Comparison of ENCODE assay signal across 8 mouse cellular contexts in genomic region chr1:63274046-63274730, GRCm38 (mm10). TPM values are rescaled to one million over a fixed set of nuclear protein-coding genes. Genes with fewer than 3 reads are reported as not detected.
A peak's percentile ranks its signal among the peaks of the same experiment; 100 is the strongest.
DNase-seq lines count a peak whose midpoint lies in the region; ATAC-seq and TF ChIP-seq lines count a peak whose summit lies in the region.

No protein-coding gene starts in this region.

- peaks cover 41% of the 10 kb centered on the region for H3K27me3 ChIP-seq in heart, embryonic 12.5 days (replicated peaks)
- peaks cover 20% of the 10 kb centered on the region for H3K27me3 ChIP-seq in heart, adult 2 months (ENCODE audit: control insufficient read depth, insufficient read depth, low read length)
- H3K27me3 ChIP-seq in forebrain, postnatal 0 days (ENCODE audit: insufficient read depth, low read length), result peaks cover 45% of the 10 kb centered on the region
- H3K27me3 ChIP-seq in liver, embryonic 16.5 days (ENCODE audit: control insufficient read depth, insufficient read depth, low read depth, low read length), result peaks cover 57% of the 10 kb centered on the region

- peak overlapping the region; percentile 83 for H3K9ac ChIP-seq in heart, embryonic 12.5 days
- no peak overlapping the region for H3K9ac ChIP-seq in heart, adult 2 months (ENCODE audit: low read depth, low read length)
- H3K9ac ChIP-seq in forebrain, postnatal 0 days, result peak overlapping the region; percentile 63; the same call in 1 of the 2 replicates
- H3K9ac ChIP-seq in liver, embryonic 16.5 days (ENCODE audit: low read depth, low read length), result no peak overlapping the region

- intact Hi-C loops in heart, adult 2 months (cut with DNase I), result loop anchor here (10.0 kb wide), 1 partner anchor 211 kb away; no protein-coding TSS in a partner anchor

- peak overlapping the region; percentile 78 for H3K4me3 ChIP-seq in heart, embryonic 12.5 days
- no peak overlapping the region for H3K4me3 ChIP-seq in heart, adult 2 months
- peak overlapping the region; percentile 52 for H3K4me3 ChIP-seq in forebrain, postnatal 0 days (ENCODE audit: low read depth, low read length)
- H3K4me3 ChIP-seq in liver, embryonic 16.5 days (ENCODE audit: low read depth, low read length), result no peak overlapping the region; the same call in 1 of the 2 replicates

- no peak for TF ChIP-seq CTCF in heart, adult 2 months (IDR thresholded peaks at IDR 0.05)
- no peak for TF ChIP-seq CTCF in forebrain, postnatal 0 days (IDR thresholded peaks at IDR 0.05; ENCODE audit: low read depth)

- no peaks in the 10 kb centered on the region for H3K36me3 ChIP-seq in heart, embryonic 12.5 days
- H3K36me3 ChIP-seq in heart, adult 2 months (ENCODE audit: control insufficient read depth, insufficient read depth, low read length), result no peaks in the 10 kb centered on the region
- H3K36me3 ChIP-seq in forebrain, postnatal 0 days (ENCODE audit: insufficient read depth), result no peaks in the 10 kb centered on the region
- H3K36me3 ChIP-seq in liver, embryonic 16.5 days (ENCODE audit: control insufficient read depth, insufficient read depth), result no peaks in the 10 kb centered on the region

- no peak for TF ChIP-seq EP300 in heart, adult 2 months (IDR thresholded peaks at IDR 0.05; ENCODE audit: insufficient read depth, low read depth, low read length)

- H3K9me3 ChIP-seq in heart, embryonic 12.5 days (replicated peaks), result no peaks in the 10 kb centered on the region
- no peaks in the 10 kb centered on the region for H3K9me3 ChIP-seq in forebrain, postnatal 0 days (ENCODE audit: low read length)
- H3K9me3 ChIP-seq in liver, embryonic 16.5 days (replicated peaks; ENCODE audit: control insufficient read depth, low read length), result no peaks in the 10 kb centered on the region

- no peak for ATAC-seq in heart, embryonic 12.5 days (ENCODE audit: insufficient number of reproducible peaks, low FRiP score)
- ATAC-seq in forebrain, postnatal 0 days, result no peak
- ATAC-seq in liver, embryonic 16.5 days (ENCODE audit: low read depth), result no peak
- no peak for ATAC-seq in erythroblast, adult 5-6 weeks (replicated peaks; ENCODE audit: low FRiP score, poor library complexity, severe bottlenecking)

- peak overlapping the region; percentile 77 for H3K4me2 ChIP-seq in heart, embryonic 12.5 days
- H3K4me2 ChIP-seq in forebrain, postnatal 0 days (ENCODE audit: low read depth), result peak overlapping the region; percentile 53
- peak overlapping the region; percentile 49; the same call in 1 of the 2 replicates for H3K4me2 ChIP-seq in liver, embryonic 16.5 days (ENCODE audit: low read depth, low read length)

- no peak overlapping the region for H3K27ac ChIP-seq in heart, embryonic 12.5 days (ENCODE audit: poor library complexity, severe bottlenecking)
- no peak overlapping the region for H3K27ac ChIP-seq in heart, adult 2 months
- H3K27ac ChIP-seq in forebrain, postnatal 0 days (ENCODE audit: low read depth, low read length), result peak overlapping the region; percentile 80; the same call in 1 of the 2 replicates
- no peak overlapping the region for H3K27ac ChIP-seq in liver, embryonic 16.5 days (ENCODE audit: low read length)

- no peaks in the 10 kb centered on the region for H3K79me2 ChIP-seq in heart, adult 2 months (replicated peaks; ENCODE audit: control insufficient read depth, insufficient read depth, low read length)

- TF ChIP-seq POLR2A in heart, adult 2 months (IDR thresholded peaks at IDR 0.05; ENCODE audit: insufficient read depth, low read depth, low read length), result no peak

- peaks cover 10% of the 10 kb centered on the region; the same call in 1 of the 2 replicates for H3K4me1 ChIP-seq in heart, embryonic 12.5 days (replicated peaks)
- H3K4me1 ChIP-seq in heart, adult 2 months (ENCODE audit: control insufficient read depth, insufficient read depth, low read length), result no peaks in the 10 kb centered on the region
- H3K4me1 ChIP-seq in forebrain, postnatal 0 days (ENCODE audit: insufficient read depth), result no peaks in the 10 kb centered on the region
- H3K4me1 ChIP-seq in liver, embryonic 16.5 days (ENCODE audit: control insufficient read depth, low read depth, low read length), result no peaks in the 10 kb centered on the region; the same call in 1 of the 2 replicates

- 17% methylated on average over 19 of the region's 19 CpGs for WGBS in heart, embryonic 12.5 days
- 19% methylated on average over 19 of the region's 19 CpGs for WGBS in heart, adult 2 months
- 6% methylated on average over 19 of the region's 19 CpGs for WGBS in forebrain, postnatal 0 days
- WGBS in liver, embryonic 16.5 days (ENCODE audit: insufficient replicate concordance), result 17% methylated on average over 19 of the region's 19 CpGs

- no peak for DNase-seq in heart, adult 2 months
- peak; percentile 43 for DNase-seq in brain, adult 2 months (ENCODE audit: low read depth, low spot score)
- peak; percentile 79 for DNase-seq in forebrain, postnatal 0 days
- DNase-seq in frontal cortex, postnatal 10 days (ENCODE audit: low spot score in 2 of 2), result no peak
- no peak for DNase-seq in layer of hippocampus, adult 9-10 months (ENCODE audit: low spot score)

RNA-seq across cellular contexts. Expression of gene Zdbf2, which starts 1.1 kb away (rescaled TPM):
- polyA plus RNA-seq in heart, embryonic 12.5 days (2016; fragmentation: Nextera tagmentation; extraction: Ambion mirVana), result 9.2 and 10.7 TPM in 2 replicates
- total RNA-seq in heart, adult 2 months (2021), result under 1 TPM; 0.29 to 0.41 TPM
- 0.04 and 0.23 TPM in 2 replicates for polyA plus RNA-seq in heart, adult 2 months (2012; rRNA removed)
- 18.4 and 30.3 TPM in 2 replicates for total RNA-seq in forebrain, postnatal 0 days (2014; rRNA removed)
- 7.4 and 23.9 TPM in 2 replicates for polyA plus RNA-seq in forebrain, postnatal 0 days (2015; fragmentation: Nextera tagmentation; extraction: Ambion mirVana)
- 0.44 and 0.77 TPM in 2 replicates for polyA plus RNA-seq in liver, embryonic 16.5 days (2015; fragmentation: Nextera tagmentation; extraction: Ambion mirVana)
- total RNA-seq in erythroblast, adult 5-6 weeks (2015; ENCODE audit: low replicate concordance), result not detected in 2 replicates
- not detected in 2 replicates for total RNA-seq in erythroblast, adult 5-6 weeks (2017; ENCODE audit: low replicate concordance)

RNA-seq across cellular contexts. Expression of gene Gpr1, which starts 59.8 kb away (rescaled TPM):
- 0.11 TPM in 1 of 2 replicates, not detected in the other for polyA plus RNA-seq in heart, embryonic 12.5 days (2016; fragmentation: Nextera tagmentation; extraction: Ambion mirVana)
- total RNA-seq in heart, adult 2 months (2021), result under 1 TPM; 0.16 to 0.50 TPM
- 0.31 and 0.88 TPM in 2 replicates for polyA plus RNA-seq in heart, adult 2 months (2012; rRNA removed)
- 0.62 and 0.95 TPM in 2 replicates for total RNA-seq in forebrain, postnatal 0 days (2014; rRNA removed)
- polyA plus RNA-seq in forebrain, postnatal 0 days (2015; fragmentation: Nextera tagmentation; extraction: Ambion mirVana), result 0.45 and 0.47 TPM in 2 replicates
- 0.04 TPM in 1 of 2 replicates, not detected in the other for polyA plus RNA-seq in liver, embryonic 16.5 days (2015; fragmentation: Nextera tagmentation; extraction: Ambion mirVana)
- not detected in 2 replicates for total RNA-seq in erythroblast, adult 5-6 weeks (2015; ENCODE audit: low replicate concordance)
- not detected in 2 replicates for total RNA-seq in erythroblast, adult 5-6 weeks (2017; ENCODE audit: low replicate concordance)

Comparison
In these comparisons a context has a peak if more than half of its experiments do, and no peak if none do; other contexts are left out.
1. H3K4me3 ChIP-seq: peak in heart, embryonic 12.5 days (single experiment) and forebrain, postnatal 0 days (single experiment); none in heart, adult 2 months (single experiment) and liver, embryonic 16.5 days (single experiment).
2. H3K9ac ChIP-seq: peak in heart, embryonic 12.5 days (single experiment) and forebrain, postnatal 0 days (single experiment); none in heart, adult 2 months (single experiment) and liver, embryonic 16.5 days (single experiment).
3. DNase-seq: peak in brain, adult 2 months (single experiment) and forebrain, postnatal 0 days (single experiment); none in heart, adult 2 months (0 of 2), frontal cortex, postnatal 10 days (0 of 2) and layer of hippocampus, adult 9-10 months (single experiment).
4. Peak in every context shown above with its lines, with median percentiles within 50 percentile points of each other: H3K4me2 ChIP-seq.